Mouse (Mus musculus) heart, postnatal 0 days (tissue): ENCODE data around the gene Tm4sf20.

Experiments used
- CTCF ChIP-seq: IDR thresholded peaks from 2 replicates; pipeline ENCODE4 v1.5.1; 2016; ENCODE audit warnings: antibody characterized with exemption, control low read depth, low read depth
- EP300 ChIP-seq: IDR thresholded peaks from 2 replicates; pipeline ENCODE4 v1.6.1; 2016; ENCODE audit warnings: antibody characterized with exemption, low read depth

DNA sequence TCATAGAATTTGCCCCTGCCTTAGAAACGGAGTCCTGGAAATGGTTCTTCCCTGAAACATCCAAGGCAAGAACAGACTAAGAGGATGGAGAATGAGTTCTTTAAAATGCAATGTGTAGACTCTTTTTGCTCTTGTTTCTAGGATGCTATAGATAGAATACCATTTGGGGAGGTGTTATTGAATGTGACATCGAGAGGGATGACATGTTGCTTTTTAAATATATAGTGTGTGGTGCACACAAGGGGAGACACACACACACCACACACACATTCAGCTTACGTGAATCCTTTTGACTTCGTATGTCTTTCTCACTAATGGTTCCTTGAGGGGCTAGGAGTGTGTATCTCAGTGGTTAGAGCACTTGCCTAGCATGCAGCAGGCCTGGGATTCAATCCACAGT is 7.0 kb upstream of the Tm4sf20 start:
- TF ChIP-seq CTCF (no peak), EP300 (no peak)
